Mouse (Mus musculus): ENCODE results near the gene B230307C23Rik. TPM values are rescaled to one million over a fixed set of nuclear protein-coding genes. Genes with fewer than 3 reads are reported as not detected.
"Not testable (repeated sequence)": the region's sequence is repeated elsewhere in the genome, so short reads cannot be mapped to it uniquely, and the experiment has no call there.

B230307C23Rik gene
- total and polyA plus RNA-seq, 2 experiments from 2014 or later: 8.4 to 17.3 TPM

GRCm38 (mm10) chr16:98041676-98042075 lies 44.6 kb downstream of the B230307C23Rik start:
- no peak for DNase-seq (ENCODE audit: low spot score)
- no peaks in the 10 kb centered on the region for H3K36me3 ChIP-seq (ENCODE audit: insufficient read depth, low read length)
- no peak for ATAC-seq (ENCODE audit: low FRiP score)

DNA sequence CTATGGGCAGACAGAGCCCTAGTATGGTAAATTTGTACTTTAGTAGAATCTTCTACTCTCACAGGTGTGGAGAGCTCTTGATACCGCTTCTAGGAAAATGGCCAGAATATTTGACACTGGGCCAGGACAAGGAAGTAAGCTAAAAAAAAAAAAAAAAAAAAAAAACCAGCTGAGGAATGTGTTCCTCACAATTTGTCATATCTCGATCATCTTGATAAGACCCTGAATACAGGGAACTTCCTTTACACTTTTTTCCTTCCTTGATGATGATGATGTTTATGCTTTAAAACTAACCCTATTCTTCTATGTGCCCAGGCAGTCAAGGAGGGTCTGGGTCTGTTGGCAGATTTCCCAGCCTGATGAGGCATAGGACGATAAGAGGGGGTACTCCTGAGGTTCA lies 82.3 kb downstream of the B230307C23Rik start:
- not testable (repeated sequence) for H3K27me3 ChIP-seq (ENCODE audit: insufficient read depth, low read length); H3K9ac ChIP-seq (replicated peaks; ENCODE audit: low read length, poor library complexity, severe bottlenecking); H3K4me1 ChIP-seq (ENCODE audit: insufficient read depth, low read length); H3K4me3 ChIP-seq (ENCODE audit: low read depth, low read length); H3K9me3 ChIP-seq (ENCODE audit: low read length); H3K27ac ChIP-seq (ENCODE audit: low read depth, low read length); H3K36me3 ChIP-seq (ENCODE audit: insufficient read depth, low read length); H3K4me2 ChIP-seq (ENCODE audit: low read depth, low read length, poor library complexity, severe bottlenecking); ATAC-seq (ENCODE audit: low FRiP score); DNase-seq (ENCODE audit: low spot score)
- WGBS: 94% methylated on average over 3 of the region's 3 CpGs

More at GRCm38 (mm10) chr16:98041676-98042075, 44.6 kb downstream of the B230307C23Rik start:
- peak; percentile 43 for TF ChIP-seq CTCF (IDR thresholded peaks at IDR 0.05)
- 91% methylated on average over 2 of the region's 2 CpGs for WGBS
- no peak overlapping the region for H3K27ac ChIP-seq (ENCODE audit: low read depth, low read length)
- no peaks in the 10 kb centered on the region for H3K9me3 ChIP-seq (ENCODE audit: low read length)
- H3K9ac ChIP-seq (replicated peaks; ENCODE audit: low read length, poor library complexity, severe bottlenecking): no peak overlapping the region
- H3K4me2 ChIP-seq (ENCODE audit: low read depth, low read length, poor library complexity, severe bottlenecking): no peak overlapping the region
- no peaks in the 10 kb centered on the region for H3K4me1 ChIP-seq (ENCODE audit: insufficient read depth, low read length)
- H3K27me3 ChIP-seq (ENCODE audit: insufficient read depth, low read length): no peaks in the 10 kb centered on the region
- H3K4me3 ChIP-seq (ENCODE audit: low read depth, low read length): no peak overlapping the region

DNA sequence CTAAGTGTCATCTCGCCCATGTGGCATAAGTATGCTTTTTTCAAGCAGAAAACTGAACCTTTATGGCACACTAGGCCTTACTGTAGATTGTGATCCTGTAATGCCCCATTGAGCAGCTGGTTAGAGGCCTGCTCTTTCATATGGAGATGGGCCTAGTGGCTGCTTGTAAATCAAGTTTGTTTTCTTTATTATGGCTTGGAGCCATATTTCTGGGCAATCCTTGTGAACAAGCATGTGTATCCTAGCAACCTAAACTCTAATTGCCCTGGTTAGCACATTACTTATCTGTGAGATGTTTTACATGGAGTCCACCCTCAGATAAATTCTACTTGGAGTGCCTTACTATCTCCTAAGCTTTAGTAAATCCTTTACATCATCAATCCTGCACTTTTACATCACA lies 84.0 kb downstream of the B230307C23Rik start:
- H3K4me3 ChIP-seq (ENCODE audit: low read depth, low read length): peak overlapping the region; percentile 61
- H3K9ac ChIP-seq (replicated peaks; ENCODE audit: low read length, poor library complexity, severe bottlenecking); H3K27me3 ChIP-seq (ENCODE audit: insufficient read depth, low read length); H3K27ac ChIP-seq (ENCODE audit: low read depth, low read length); H3K4me1 ChIP-seq (ENCODE audit: insufficient read depth, low read length); ATAC-seq (ENCODE audit: low FRiP score); H3K36me3 ChIP-seq (ENCODE audit: insufficient read depth, low read length); H3K9me3 ChIP-seq (ENCODE audit: low read length): not testable (repeated sequence)
- 74% methylated on average over 1 of the region's 1 CpGs for WGBS
- peak overlapping the region; percentile 72 for H3K4me2 ChIP-seq (ENCODE audit: low read depth, low read length, poor library complexity, severe bottlenecking)
- peak; percentile 55 for DNase-seq (ENCODE audit: low spot score)

Other genes with a start within 250 kb of the B230307C23Rik start
- 0.38 and 0.61 TPM in 2 replicates for gene Ripk4, start 233.5 kb upstream of the B230307C23Rik start, total RNA-seq (2014; rRNA removed)
- gene Ripk4, start 233.5 kb upstream of the B230307C23Rik start, polyA plus RNA-seq (2015; fragmentation: Nextera tagmentation; extraction: Ambion mirVana): 0.32 and 0.40 TPM in 2 replicates
- gene Prdm15, start 145.5 kb upstream of the B230307C23Rik start, total RNA-seq (2014; rRNA removed): 6.2 and 12.9 TPM in 2 replicates
- 4.6 and 5.6 TPM in 2 replicates for gene Prdm15, start 145.5 kb upstream of the B230307C23Rik start, polyA plus RNA-seq (2015; fragmentation: Nextera tagmentation; extraction: Ambion mirVana)
- 22.4 and 27.0 TPM in 2 replicates for gene C2cd2, start 34.7 kb upstream of the B230307C23Rik start, total RNA-seq (2014; rRNA removed)
- gene C2cd2, start 34.7 kb upstream of the B230307C23Rik start, polyA plus RNA-seq (2015; fragmentation: Nextera tagmentation; extraction: Ambion mirVana): 12.1 and 13.2 TPM in 2 replicates
- 30.5 and 40.9 TPM in 2 replicates for gene Zbtb21, start 34.7 kb upstream of the B230307C23Rik start, total RNA-seq (2014; rRNA removed)
- 9.4 and 9.5 TPM in 2 replicates for gene Zbtb21, start 34.7 kb upstream of the B230307C23Rik start, polyA plus RNA-seq (2015; fragmentation: Nextera tagmentation; extraction: Ambion mirVana)
- gene A630089N07Rik, start 85.1 kb downstream of the B230307C23Rik start, total RNA-seq (2014; rRNA removed): 7.0 and 7.5 TPM in 2 replicates
- 5.3 and 7.6 TPM in 2 replicates for gene A630089N07Rik, start 85.1 kb downstream of the B230307C23Rik start, polyA plus RNA-seq (2015; fragmentation: Nextera tagmentation; extraction: Ambion mirVana)

All from midbrain, postnatal 0 days (tissue).